Mouse (Mus musculus) cerebellum, postnatal 14 days (tissue): ENCODE measurements around the gene Rhobtb3.
"Not testable (repeated sequence)": the region's sequence is repeated elsewhere in the genome, so short reads cannot be mapped to it uniquely, and the experiment has no call there.

Source experiments
- DNase-seq, 2 experiments: peaks; one replicate each; pipeline ENCODE4 v3.0.0; 2021; ENCODE audit warnings: mixed read lengths in 2 of 2

Gene Rhobtb3

DNA sequence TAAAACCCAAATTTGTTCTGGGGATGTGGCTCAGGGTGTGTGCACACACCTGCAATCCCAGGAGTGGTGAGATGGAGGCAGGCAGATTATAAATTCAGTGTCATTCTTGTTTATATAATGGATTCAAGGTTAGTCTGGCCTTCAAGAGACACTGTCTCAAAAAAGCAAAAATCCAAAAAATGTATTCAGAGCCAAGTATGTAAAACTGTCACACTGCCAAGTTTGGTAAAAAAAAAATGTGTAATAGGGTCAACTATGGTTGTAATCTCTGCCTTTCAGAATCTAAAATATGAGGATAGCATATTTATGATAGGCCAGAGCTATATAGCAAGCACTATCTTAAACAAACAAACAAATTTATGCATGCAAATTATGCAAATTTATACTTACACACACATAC, 15.8 kb downstream of the Rhobtb3 start:
- no peak for DNase-seq

DNA sequence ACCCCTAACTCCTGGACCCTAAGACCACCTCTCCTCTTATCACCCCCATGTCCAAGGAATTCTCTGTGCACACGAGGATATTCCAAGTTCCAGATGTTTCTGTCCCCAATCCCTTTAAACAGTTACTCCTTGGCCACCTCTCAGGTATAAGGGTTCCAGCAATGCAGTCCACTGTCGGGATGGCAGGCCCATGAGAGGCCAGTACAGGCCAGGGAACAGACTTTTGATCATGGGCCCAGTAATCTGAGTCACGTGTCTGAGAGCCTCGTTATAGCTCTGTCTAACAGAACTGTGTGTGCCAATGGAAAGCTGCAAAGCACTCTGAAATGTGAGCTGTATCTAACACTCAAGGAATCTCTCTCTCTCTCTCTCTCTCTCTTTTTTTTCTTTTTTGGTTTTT, 29.6 kb downstream of the Rhobtb3 start:
- no peak for DNase-seq

- no peak for DNase-seq
Observed at GRCm38 (mm10) chr13:75908187-75908586, 35.5 kb downstream of the Rhobtb3 start.

DNA sequence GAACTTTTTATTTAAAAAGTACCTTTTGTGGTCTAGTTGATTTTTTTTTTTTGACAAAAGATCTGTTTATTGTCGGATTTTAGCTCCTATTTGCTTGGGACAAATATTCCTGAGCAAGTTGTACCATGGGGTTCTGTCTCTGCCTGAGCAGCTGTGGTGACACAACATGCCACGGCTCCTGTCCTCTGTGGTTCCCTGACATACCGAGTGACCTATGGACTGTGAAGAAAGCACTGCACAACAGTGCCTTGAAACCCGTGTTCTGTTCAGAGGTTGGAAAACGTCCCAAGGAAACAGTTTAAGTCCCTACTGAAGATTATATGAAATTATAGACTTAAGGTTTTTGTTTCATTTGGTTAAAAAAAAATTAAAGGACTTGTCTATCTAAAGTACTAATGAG, 36.6 kb downstream of the Rhobtb3 start:
- DNase-seq, result no peak

GRCm38 (mm10) chr13:75904660-75905059, 39.1 kb downstream of the Rhobtb3 start:
- no peak for DNase-seq

GRCm38 (mm10) chr13:75900928-75901327, 42.8 kb downstream of the Rhobtb3 start:
- DNase-seq, result not testable (repeated sequence)

DNA sequence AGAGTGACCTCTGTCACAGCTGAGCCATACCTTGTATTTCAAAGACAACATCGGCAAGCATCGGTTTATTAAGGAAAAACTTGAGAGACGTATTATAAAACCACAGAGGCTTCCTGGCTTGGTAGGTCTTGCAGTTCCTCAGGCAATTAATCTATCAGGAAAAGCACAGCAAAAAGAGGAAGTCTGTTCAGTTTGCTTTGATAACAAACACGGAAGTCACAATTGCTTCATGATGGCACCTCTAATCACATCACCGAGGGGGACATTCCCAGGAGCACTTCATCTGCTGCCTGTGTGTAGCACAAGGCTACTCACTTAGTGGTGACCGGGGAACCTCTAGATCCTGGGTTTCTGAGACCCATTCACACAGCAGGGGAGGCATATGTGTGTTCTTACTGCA, 50.8 kb downstream of the Rhobtb3 start:
- DNase-seq, result no peak

- no peak for DNase-seq
Observed at GRCm38 (mm10) chr13:75892291-75892690, 51.4 kb downstream of the Rhobtb3 start.

GRCm38 (mm10) chr13:75891868-75892267, 51.9 kb downstream of the Rhobtb3 start:
- no peak for DNase-seq

- no peak for DNase-seq
Observed at GRCm38 (mm10) chr13:75883792-75884191, 59.9 kb downstream of the Rhobtb3 start.

DNA sequence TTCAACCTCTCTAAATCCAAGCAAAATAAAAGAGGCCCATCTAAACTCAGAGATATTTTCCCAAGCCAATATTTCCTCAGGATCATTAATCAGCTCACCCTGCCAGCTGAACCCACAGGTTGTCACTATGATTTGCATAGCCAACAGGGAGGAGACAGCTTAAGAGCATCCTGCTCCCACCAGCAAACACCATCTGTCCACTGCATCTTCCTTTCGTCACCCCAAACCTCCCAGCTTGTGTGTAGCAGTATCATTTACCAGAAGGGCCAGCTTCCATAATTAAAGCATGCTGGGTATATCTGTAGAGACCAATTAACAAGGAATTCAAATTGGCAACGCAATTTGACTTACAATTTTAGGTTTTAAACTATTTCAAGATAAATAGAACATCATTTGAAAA, 63.2 kb downstream of the Rhobtb3 start:
- peak; percentile 18 to 27 for DNase-seq

DNA sequence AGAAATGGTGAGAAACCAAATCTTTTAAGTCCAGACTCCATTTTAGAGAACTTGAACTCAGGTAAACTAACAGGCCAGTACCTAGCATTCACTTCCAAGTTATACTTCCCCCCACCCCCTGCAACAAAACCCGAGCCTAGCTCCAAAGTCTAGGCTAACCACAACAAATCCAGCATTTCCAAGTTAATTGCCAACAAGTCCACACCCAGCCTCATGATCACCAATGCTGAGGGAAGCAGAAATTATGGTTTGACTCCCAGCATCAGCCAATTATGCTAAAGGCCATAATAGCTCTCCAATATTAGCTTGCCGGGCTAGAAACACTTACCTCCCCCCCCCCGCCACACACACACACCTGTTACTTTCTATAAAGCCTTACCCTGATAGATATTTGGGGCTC, 64.0 kb downstream of the Rhobtb3 start:
- no peak for DNase-seq

DNA sequence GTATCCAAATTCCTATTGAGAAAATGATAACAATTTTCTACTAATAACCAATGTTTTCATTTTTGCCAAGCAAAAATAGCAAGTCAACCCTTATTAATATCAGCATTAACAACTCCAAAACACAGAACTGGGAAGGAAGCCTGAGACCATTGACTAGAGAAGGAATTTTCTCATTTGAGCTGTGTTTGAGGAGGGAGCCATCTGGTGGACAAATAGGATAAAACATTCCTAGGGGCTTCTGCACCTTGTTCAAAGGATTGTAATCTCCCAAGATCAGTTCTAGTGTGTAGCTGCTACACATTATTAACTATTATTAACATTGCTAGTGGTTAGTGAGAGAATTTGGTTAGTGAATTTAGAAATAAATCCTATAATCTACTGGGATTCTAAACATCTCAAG, 65.8 kb downstream of the Rhobtb3 start:
- peak; percentile 69 to 76 for DNase-seq

- DNase-seq, result no peak
Observed at GRCm38 (mm10) chr13:75876592-75876991, 67.1 kb downstream of the Rhobtb3 start.

- peak; percentile 54 to 66 for DNase-seq
Observed at GRCm38 (mm10) chr13:75876188-75876587, 67.5 kb downstream of the Rhobtb3 start.

DNA sequence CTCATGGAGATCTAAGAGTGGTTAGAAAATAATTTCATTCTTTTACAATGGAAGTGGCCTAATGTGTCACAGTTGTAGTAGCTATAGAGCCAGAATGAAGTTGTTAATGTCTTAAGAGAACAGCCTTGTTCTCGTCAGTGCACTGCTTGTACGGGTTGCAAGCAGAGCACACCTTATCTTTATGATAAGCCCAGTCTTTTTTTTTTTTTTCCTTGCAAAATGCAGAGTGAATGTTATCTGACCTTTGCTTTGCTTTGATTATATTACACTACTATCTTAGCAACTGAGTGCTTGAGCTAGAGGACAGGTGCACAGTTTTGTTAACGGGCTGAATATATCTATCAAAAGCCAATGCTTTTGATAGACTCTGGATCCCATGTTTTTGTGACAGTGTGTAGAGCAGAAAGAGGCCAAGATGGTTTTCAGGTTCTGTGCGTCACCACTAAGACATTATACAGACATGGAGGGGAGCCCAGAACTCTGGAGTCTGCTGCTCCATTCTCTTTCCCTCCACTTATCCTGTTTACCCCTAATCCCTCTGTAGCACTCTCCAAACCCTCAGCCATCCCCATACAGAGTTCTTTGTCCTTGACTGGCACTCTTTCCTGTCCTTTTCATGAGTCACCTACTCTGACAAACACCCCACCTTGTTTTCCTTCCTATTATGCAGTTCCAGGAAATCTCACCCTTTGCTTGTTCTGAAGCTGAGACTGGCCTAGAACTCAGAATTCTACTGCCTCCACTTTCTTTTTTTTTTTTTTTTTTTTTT, 68.9 kb downstream of the Rhobtb3 start:
- DNase-seq, result no peak

- no peak for DNase-seq
Observed at GRCm38 (mm10) chr13:75867876-75868275, 75.8 kb downstream of the Rhobtb3 start.

GRCm38 (mm10) chr13:75865486-75866184, 78.1 kb downstream of the Rhobtb3 start:
- no peak for DNase-seq

GRCm38 (mm10) chr13:75859264-75859844, 84.4 kb downstream of the Rhobtb3 start:
- DNase-seq, result no peak

- no peak for DNase-seq
Observed at GRCm38 (mm10) chr13:75853118-75853517, 90.6 kb downstream of the Rhobtb3 start.

DNA sequence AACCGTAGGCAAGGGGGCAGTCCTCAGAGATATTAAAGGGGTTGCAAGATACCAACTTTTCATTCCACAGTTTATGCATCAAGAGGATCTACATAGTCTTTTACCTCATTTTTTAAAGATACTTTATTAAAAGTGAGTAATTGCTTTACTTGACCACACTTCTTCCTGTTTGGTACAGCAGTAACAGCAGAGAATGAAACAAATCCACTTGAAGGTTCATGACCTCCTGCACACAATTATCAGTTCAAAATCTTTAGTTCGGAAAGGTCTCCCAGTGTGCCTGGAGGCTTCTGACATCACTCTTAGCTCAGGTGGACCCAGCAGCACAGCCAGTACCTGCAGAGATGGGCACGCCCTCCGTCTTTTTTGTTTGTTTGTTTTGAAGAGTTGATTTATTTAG, 91.7 kb downstream of the Rhobtb3 start:
- no peak for DNase-seq

GRCm38 (mm10) chr13:75847027-75847426, 96.7 kb downstream of the Rhobtb3 start:
- no peak for DNase-seq

DNA sequence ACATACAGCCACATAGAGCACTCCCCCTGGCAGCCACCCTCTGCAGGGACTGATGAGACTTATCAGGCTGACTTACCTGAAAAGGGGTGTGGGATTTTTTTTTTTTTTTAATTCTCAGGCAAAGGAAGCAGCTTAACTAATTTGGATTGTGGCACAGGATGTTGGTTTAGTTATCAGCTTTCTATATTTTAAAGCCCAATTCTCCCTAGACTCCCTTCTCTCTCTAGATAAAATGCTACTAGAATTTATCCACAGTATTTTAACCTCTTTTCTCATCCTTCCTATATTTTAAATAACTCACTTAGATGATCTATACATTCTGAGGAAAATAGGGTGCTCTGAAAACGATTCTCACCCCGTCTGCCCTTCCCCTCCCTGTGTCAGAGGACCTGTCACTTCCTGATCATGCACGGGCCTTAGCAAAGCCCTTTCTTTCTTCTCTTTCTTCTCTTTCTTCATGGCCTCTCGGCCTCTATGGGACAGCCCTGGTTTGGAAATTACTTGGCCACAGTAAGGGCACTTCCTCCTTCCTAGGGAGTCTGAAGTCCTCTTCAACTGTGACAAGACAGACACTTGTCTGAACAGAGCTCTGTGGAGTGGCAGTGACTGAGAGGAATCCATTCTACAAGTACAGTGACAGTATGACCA, 98.1 kb downstream of the Rhobtb3 start:
- no peak for DNase-seq
